Mouse (Mus musculus): ENCODE measurements at regions not wholly inside any gene's neighbourhood (a gene's known extent, or its start where the extent isn't known, plus 50 kb on each side); places are given as distances from the start of the nearest gene placed in this dataset.

GRCm38 (mm10) chr1:88851931-88852330 is 149.9 kb upstream of the Arl4c start:
- H3K9ac ChIP-seq (ENCODE audit: low read length) = no peak overlapping the region
- 84% methylated on average over 5 of the region's 5 CpGs for WGBS
- H3K27me3 ChIP-seq (replicated peaks; ENCODE audit: control insufficient read depth, insufficient read depth, low read length) = no peaks in the 10 kb centered on the region
- H3K36me3 ChIP-seq (ENCODE audit: control insufficient read depth, insufficient read depth, low read length) = no peaks in the 10 kb centered on the region
- H3K4me3 ChIP-seq (ENCODE audit: low read depth, low read length) = no peak overlapping the region
- no peak overlapping the region for H3K27ac ChIP-seq (ENCODE audit: low read depth)
- peaks cover 3% of the 10 kb centered on the region; the same call in 1 of the 2 replicates for H3K4me1 ChIP-seq (replicated peaks; ENCODE audit: control insufficient read depth, insufficient read depth, low read length)
- no peak overlapping the region for H3K4me2 ChIP-seq (ENCODE audit: low read length)
- no peak for ATAC-seq (replicated peaks; ENCODE audit: low FRiP score, low TSS enrichment, low read depth)
- no peak for DNase-seq (ENCODE audit: low spot score)
- H3K9me3 ChIP-seq (ENCODE audit: control insufficient read depth, low read length) = no peaks in the 10 kb centered on the region

GRCm38 (mm10) chr1:88860871-88861589 is 159.0 kb upstream of the Arl4c start:
- no peak overlapping the region for H3K4me2 ChIP-seq (ENCODE audit: low read length)

GRCm38 (mm10) chr1:88861590-88861935 is 159.5 kb upstream of the Arl4c start:
- H3K27ac ChIP-seq (ENCODE audit: low read depth) = no peak overlapping the region
- no peaks in the 10 kb centered on the region for H3K9me3 ChIP-seq (ENCODE audit: control insufficient read depth, low read length)
- no peak for DNase-seq (ENCODE audit: low spot score)
- H3K4me1 ChIP-seq (replicated peaks; ENCODE audit: control insufficient read depth, insufficient read depth, low read length) = peaks cover 13% of the 10 kb centered on the region
- H3K9ac ChIP-seq (ENCODE audit: low read length) = no peak overlapping the region
- H3K27me3 ChIP-seq (replicated peaks; ENCODE audit: control insufficient read depth, insufficient read depth, low read length) = no peaks in the 10 kb centered on the region
- WGBS = 60% methylated on average over 4 of the region's 4 CpGs
- no peaks in the 10 kb centered on the region for H3K36me3 ChIP-seq (ENCODE audit: control insufficient read depth, insufficient read depth, low read length)
- no peak overlapping the region for H3K4me2 ChIP-seq (ENCODE audit: low read length)
- no peak overlapping the region for H3K4me3 ChIP-seq (ENCODE audit: low read depth, low read length)
- ATAC-seq (replicated peaks; ENCODE audit: low FRiP score, low TSS enrichment, low read depth) = no peak

More at GRCm38 (mm10) chr1:88860871-88861589, 159.0 kb upstream of the Arl4c start:
- 37% methylated on average over 7 of the region's 7 CpGs for WGBS
- H3K9me3 ChIP-seq (ENCODE audit: control insufficient read depth, low read length) = no peaks in the 10 kb centered on the region
- ATAC-seq (replicated peaks; ENCODE audit: low FRiP score, low TSS enrichment, low read depth) (no peak), DNase-seq (ENCODE audit: low spot score) (no peak)
- no peaks in the 10 kb centered on the region for H3K36me3 ChIP-seq (ENCODE audit: control insufficient read depth, insufficient read depth, low read length)
- H3K4me1 ChIP-seq (replicated peaks; ENCODE audit: control insufficient read depth, insufficient read depth, low read length) = peaks cover 12% of the 10 kb centered on the region
- H3K4me3 ChIP-seq (ENCODE audit: low read depth, low read length) = no peak overlapping the region
- no peak overlapping the region for H3K9ac ChIP-seq (ENCODE audit: low read length)
- H3K27me3 ChIP-seq (replicated peaks; ENCODE audit: control insufficient read depth, insufficient read depth, low read length) = no peaks in the 10 kb centered on the region
- no peak overlapping the region for H3K27ac ChIP-seq (ENCODE audit: low read depth)

GRCm38 (mm10) chr1:88865436-88865835 is 163.4 kb upstream of the Arl4c start:
- Histone ChIP-seq H3K27me3 (replicated peaks; ENCODE audit: control insufficient read depth, insufficient read depth, low read length) (no peaks in the 10 kb centered on the region), H3K9me3 (ENCODE audit: control insufficient read depth, low read length) (no peaks in the 10 kb centered on the region), H3K27ac (ENCODE audit: low read depth) (no peak overlapping the region), H3K4me3 (ENCODE audit: low read depth, low read length) (no peak overlapping the region), H3K4me1 (replicated peaks; ENCODE audit: control insufficient read depth, insufficient read depth, low read length) (peaks cover 29% of the 10 kb centered on the region), H3K9ac (ENCODE audit: low read length) (no peak overlapping the region), H3K36me3 (ENCODE audit: control insufficient read depth, insufficient read depth, low read length) (no peaks in the 10 kb centered on the region), H3K4me2 (ENCODE audit: low read length) (no peak overlapping the region)
- 12% methylated on average over 6 of the region's 6 CpGs for WGBS
- DNase-seq (ENCODE audit: low spot score) (peak; percentile 50), ATAC-seq (replicated peaks; ENCODE audit: low FRiP score, low TSS enrichment, low read depth) (0 out of 2 replicates have a peak, but pooled peaks have one; percentile 23)

- H3K27me3 ChIP-seq (replicated peaks; ENCODE audit: control insufficient read depth, insufficient read depth, low read length) = no peaks in the 10 kb centered on the region
- no peak overlapping the region for H3K4me2 ChIP-seq (ENCODE audit: low read length)
- H3K27ac ChIP-seq (ENCODE audit: low read depth) = no peak overlapping the region
- 74% methylated on average over 2 of the region's 2 CpGs for WGBS
- no peak overlapping the region for H3K4me3 ChIP-seq (ENCODE audit: low read depth, low read length)
- DNase-seq (ENCODE audit: low spot score) (peak; percentile 48), ATAC-seq (replicated peaks; ENCODE audit: low FRiP score, low TSS enrichment, low read depth) (no peak)
- H3K9ac ChIP-seq (ENCODE audit: low read length) = no peak overlapping the region
- peaks cover 24% of the 10 kb centered on the region for H3K4me1 ChIP-seq (replicated peaks; ENCODE audit: control insufficient read depth, insufficient read depth, low read length)
- no peaks in the 10 kb centered on the region for H3K9me3 ChIP-seq (ENCODE audit: control insufficient read depth, low read length)
- H3K36me3 ChIP-seq (ENCODE audit: control insufficient read depth, insufficient read depth, low read length) = no peaks in the 10 kb centered on the region
Measured at GRCm38 (mm10) chr1:88866571-88866970, 164.6 kb upstream of the Arl4c start.

GRCm38 (mm10) chr1:88867138-88867537 is 165.1 kb upstream of the Arl4c start:
- H3K9ac ChIP-seq (ENCODE audit: low read length) = no peak overlapping the region
- ATAC-seq (replicated peaks; ENCODE audit: low FRiP score, low TSS enrichment, low read depth) (no peak), DNase-seq (ENCODE audit: low spot score) (peak; percentile 36)
- peaks cover 23% of the 10 kb centered on the region for H3K4me1 ChIP-seq (replicated peaks; ENCODE audit: control insufficient read depth, insufficient read depth, low read length)
- no peak overlapping the region for H3K4me3 ChIP-seq (ENCODE audit: low read depth, low read length)
- 49% methylated on average over 3 of the region's 3 CpGs for WGBS
- no peak overlapping the region for H3K4me2 ChIP-seq (ENCODE audit: low read length)
- H3K36me3 ChIP-seq (ENCODE audit: control insufficient read depth, insufficient read depth, low read length) = no peaks in the 10 kb centered on the region
- no peaks in the 10 kb centered on the region for H3K27me3 ChIP-seq (replicated peaks; ENCODE audit: control insufficient read depth, insufficient read depth, low read length)
- H3K27ac ChIP-seq (ENCODE audit: low read depth) = no peak overlapping the region
- no peaks in the 10 kb centered on the region for H3K9me3 ChIP-seq (ENCODE audit: control insufficient read depth, low read length)

- Histone ChIP-seq H3K36me3 (ENCODE audit: control insufficient read depth, insufficient read depth, low read length) (no peaks in the 10 kb centered on the region), H3K4me1 (replicated peaks; ENCODE audit: control insufficient read depth, insufficient read depth, low read length) (peaks cover 23% of the 10 kb centered on the region), H3K27ac (ENCODE audit: low read depth) (no peak overlapping the region), H3K27me3 (replicated peaks; ENCODE audit: control insufficient read depth, insufficient read depth, low read length) (no peaks in the 10 kb centered on the region), H3K9me3 (ENCODE audit: control insufficient read depth, low read length) (no peaks in the 10 kb centered on the region), H3K4me2 (ENCODE audit: low read length) (no peak overlapping the region), H3K9ac (ENCODE audit: low read length) (no peak overlapping the region), H3K4me3 (ENCODE audit: low read depth, low read length) (no peak overlapping the region)
- no peak for ATAC-seq (replicated peaks; ENCODE audit: low FRiP score, low TSS enrichment, low read depth)
- DNase-seq (ENCODE audit: low spot score) = peak; percentile 44
- WGBS = 58% methylated on average over 4 of the region's 4 CpGs
Measured at GRCm38 (mm10) chr1:88869885-88870284, 167.9 kb upstream of the Arl4c start.

GRCm38 (mm10) chr1:88875356-88875755 is 173.3 kb upstream of the Arl4c start:
- DNase-seq (ENCODE audit: low spot score) (peak; percentile 42), ATAC-seq (replicated peaks; ENCODE audit: low FRiP score, low TSS enrichment, low read depth) (no peak)
- H3K4me2 ChIP-seq (ENCODE audit: low read length) = no peak overlapping the region
- WGBS = 38% methylated on average over 6 of the region's 6 CpGs
- no peak overlapping the region for H3K27ac ChIP-seq (ENCODE audit: low read depth)
- H3K9me3 ChIP-seq (ENCODE audit: control insufficient read depth, low read length) = no peaks in the 10 kb centered on the region
- H3K4me1 ChIP-seq (replicated peaks; ENCODE audit: control insufficient read depth, insufficient read depth, low read length) = no peaks in the 10 kb centered on the region; the same call in 1 of the 2 replicates
- H3K9ac ChIP-seq (ENCODE audit: low read length) = no peak overlapping the region
- no peaks in the 10 kb centered on the region for H3K36me3 ChIP-seq (ENCODE audit: control insufficient read depth, insufficient read depth, low read length)
- no peak overlapping the region for H3K4me3 ChIP-seq (ENCODE audit: low read depth, low read length)
- no peaks in the 10 kb centered on the region for H3K27me3 ChIP-seq (replicated peaks; ENCODE audit: control insufficient read depth, insufficient read depth, low read length)

- Histone ChIP-seq H3K27ac (ENCODE audit: low read depth) (no peak overlapping the region), H3K36me3 (ENCODE audit: control insufficient read depth, insufficient read depth, low read length) (no peaks in the 10 kb centered on the region), H3K9me3 (ENCODE audit: control insufficient read depth, low read length) (no peaks in the 10 kb centered on the region), H3K9ac (ENCODE audit: low read length) (no peak overlapping the region), H3K4me3 (ENCODE audit: low read depth, low read length) (no peak overlapping the region), H3K4me2 (ENCODE audit: low read length) (no peak overlapping the region), H3K4me1 (replicated peaks; ENCODE audit: control insufficient read depth, insufficient read depth, low read length) (no peaks in the 10 kb centered on the region; the same call in 1 of the 2 replicates), H3K27me3 (replicated peaks; ENCODE audit: control insufficient read depth, insufficient read depth, low read length) (no peaks in the 10 kb centered on the region)
- WGBS = 91% methylated on average over 11 of the region's 11 CpGs
- no peak for ATAC-seq (replicated peaks; ENCODE audit: low FRiP score, low TSS enrichment, low read depth)
- DNase-seq (ENCODE audit: low spot score) = no peak
Measured at GRCm38 (mm10) chr1:88877441-88877840, 175.4 kb upstream of the Arl4c start.

Data from intestine, embryonic 14.5 days (tissue).